Mouse (Mus musculus): ENCODE data around the gene Klc1. TPM values are rescaled to one million over a fixed set of nuclear protein-coding genes. Genes with fewer than 3 reads are reported as not detected.

Klc1 gene
- polyA plus RNA-seq, 1 experiment from 2014 or later: 130 TPM

DNA sequence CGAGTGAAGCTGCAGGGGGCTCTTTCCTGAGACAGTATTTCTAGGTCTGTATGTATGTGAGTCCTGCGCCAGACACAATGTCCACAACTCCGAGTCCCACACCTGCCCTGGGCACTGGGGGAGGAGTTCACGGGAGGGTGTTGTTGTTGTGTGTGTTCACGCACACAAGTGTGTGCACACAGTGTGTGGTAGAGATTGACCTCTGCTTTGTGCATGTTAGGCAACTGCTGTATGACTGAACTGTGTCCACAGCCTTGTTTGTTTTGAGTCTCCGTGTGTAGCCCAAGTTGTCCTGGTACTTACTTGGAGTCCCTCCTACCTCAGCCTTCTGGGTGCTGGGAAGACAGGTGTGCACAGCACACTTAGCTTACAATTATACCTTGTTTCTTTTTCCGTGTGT lies 32.0 kb downstream of the Klc1 start:
- WGBS: 92% methylated on average over 7 of the region's 7 CpGs
- Histone ChIP-seq H3K9me3 (no peaks in the 10 kb centered on the region), H3K4me1 (no peaks in the 10 kb centered on the region), H3K27me3 (replicated peaks; ENCODE audit: low read depth, poor library complexity, severe bottlenecking) (no peaks in the 10 kb centered on the region), H3K27ac (replicated peaks) (no peak overlapping the region), H3K4me3 (no peak overlapping the region), H3K36me3 (replicated peaks) (peaks cover 100% of the 10 kb centered on the region)
- DNase-seq (ENCODE audit: low spot score): no peak

DNA sequence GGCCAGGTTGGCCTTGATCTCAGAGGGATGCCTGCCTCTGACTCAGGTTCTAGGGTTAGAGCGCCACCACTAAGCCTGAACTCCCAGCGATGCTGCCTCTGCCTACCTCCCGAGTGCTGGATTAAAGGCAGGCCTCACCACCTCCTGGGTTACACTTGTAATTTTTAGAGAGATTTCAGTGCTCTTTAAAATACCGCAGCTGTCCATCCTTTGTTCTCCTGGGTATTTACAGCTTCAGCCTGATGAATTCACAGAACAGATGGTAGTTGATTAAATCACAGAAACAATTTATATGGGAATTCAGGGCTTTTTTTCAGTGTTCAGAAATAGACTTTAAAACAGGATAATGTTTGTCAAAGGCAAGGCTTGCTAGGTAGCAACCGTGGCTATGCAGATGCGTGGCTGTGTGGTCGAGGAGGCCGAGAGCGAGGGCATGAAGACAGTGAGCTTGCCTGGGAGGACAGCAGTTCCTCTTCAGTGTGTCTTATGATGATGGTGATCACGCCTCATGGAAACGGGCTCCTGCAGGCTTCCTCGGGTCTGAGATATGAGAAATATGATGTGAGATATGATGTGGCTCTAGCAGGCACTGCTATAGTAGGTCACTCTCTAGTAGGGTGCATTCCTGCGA lies 32.9 kb downstream of the Klc1 start:
- peaks cover 100% of the 10 kb centered on the region for H3K36me3 ChIP-seq (replicated peaks)
- DNase-seq (ENCODE audit: low spot score): no peak
- no peak overlapping the region for H3K4me3 ChIP-seq
- no peaks in the 10 kb centered on the region for H3K4me1 ChIP-seq
- H3K9me3 ChIP-seq: no peaks in the 10 kb centered on the region
- WGBS: 93% methylated on average over 13 of the region's 13 CpGs
- H3K27me3 ChIP-seq (replicated peaks; ENCODE audit: low read depth, poor library complexity, severe bottlenecking): no peaks in the 10 kb centered on the region
- no peak overlapping the region for H3K27ac ChIP-seq (replicated peaks)

- no peak for DNase-seq (ENCODE audit: low spot score)
- WGBS: 87% methylated on average over 22 of the region's 22 CpGs
- H3K36me3 ChIP-seq (replicated peaks): peaks cover 99% of the 10 kb centered on the region
Observed at GRCm38 (mm10) chr12:111794102-111794501, 35.5 kb downstream of the Klc1 start.

GRCm38 (mm10) chr12:111794526-111795179 lies 36.0 kb downstream of the Klc1 start:
- peaks cover 98% of the 10 kb centered on the region for H3K36me3 ChIP-seq (replicated peaks)
- H3K27me3 ChIP-seq (replicated peaks; ENCODE audit: low read depth, poor library complexity, severe bottlenecking): no peaks in the 10 kb centered on the region
- H3K9me3 ChIP-seq: no peaks in the 10 kb centered on the region
- no peak overlapping the region for H3K27ac ChIP-seq (replicated peaks)
- no peak overlapping the region for H3K4me3 ChIP-seq
- no peak for DNase-seq (ENCODE audit: low spot score)
- WGBS: 96% methylated on average over 18 of the region's 18 CpGs
- no peaks in the 10 kb centered on the region for H3K4me1 ChIP-seq

More at GRCm38 (mm10) chr12:111794102-111794501, 35.5 kb downstream of the Klc1 start:
- no peaks in the 10 kb centered on the region for H3K27me3 ChIP-seq (replicated peaks; ENCODE audit: low read depth, poor library complexity, severe bottlenecking)
- no peak overlapping the region for H3K27ac ChIP-seq (replicated peaks)
- no peaks in the 10 kb centered on the region for H3K9me3 ChIP-seq
- H3K4me1 ChIP-seq: no peaks in the 10 kb centered on the region
- no peak overlapping the region for H3K4me3 ChIP-seq

- no peak overlapping the region for H3K27ac ChIP-seq (replicated peaks)
- H3K9me3 ChIP-seq: no peaks in the 10 kb centered on the region
- no peaks in the 10 kb centered on the region for H3K27me3 ChIP-seq (replicated peaks; ENCODE audit: low read depth, poor library complexity, severe bottlenecking)
- H3K4me3 ChIP-seq: no peak overlapping the region
- H3K4me1 ChIP-seq: no peaks in the 10 kb centered on the region
- DNase-seq (ENCODE audit: low spot score): no peak
- peaks cover 97% of the 10 kb centered on the region for H3K36me3 ChIP-seq (replicated peaks)
- WGBS: 92% methylated on average over 28 of the region's 28 CpGs
Observed at GRCm38 (mm10) chr12:111795180-111795895, 36.7 kb downstream of the Klc1 start.

DNA sequence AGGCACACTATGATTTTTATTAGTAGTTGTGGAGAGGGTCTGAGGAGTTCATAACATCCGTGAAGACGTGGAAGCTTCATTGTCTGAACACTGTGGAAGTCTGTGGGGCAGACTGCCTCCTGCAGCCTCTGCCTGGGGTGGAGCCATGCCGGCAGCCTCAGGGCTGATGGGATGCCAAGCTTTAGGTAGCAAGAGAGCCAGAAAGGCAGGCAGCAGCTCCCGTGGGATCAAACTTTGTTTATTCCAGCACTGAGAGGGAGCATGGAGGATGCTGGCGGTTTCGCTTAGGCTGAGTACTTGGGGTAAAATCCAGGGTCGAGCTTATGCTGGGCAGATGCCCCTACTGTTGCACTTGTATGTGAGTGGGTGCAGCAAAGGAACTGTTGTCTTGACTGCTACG lies 38.6 kb downstream of the Klc1 start:
- Histone ChIP-seq H3K4me1 (no peaks in the 10 kb centered on the region), H3K27me3 (replicated peaks; ENCODE audit: low read depth, poor library complexity, severe bottlenecking) (no peaks in the 10 kb centered on the region), H3K9me3 (no peaks in the 10 kb centered on the region), H3K36me3 (replicated peaks) (peaks cover 97% of the 10 kb centered on the region), H3K4me3 (no peak overlapping the region), H3K27ac (replicated peaks) (no peak overlapping the region)
- WGBS: 90% methylated on average over 8 of the region's 8 CpGs
- DNase-seq (ENCODE audit: low spot score): no peak

DNA sequence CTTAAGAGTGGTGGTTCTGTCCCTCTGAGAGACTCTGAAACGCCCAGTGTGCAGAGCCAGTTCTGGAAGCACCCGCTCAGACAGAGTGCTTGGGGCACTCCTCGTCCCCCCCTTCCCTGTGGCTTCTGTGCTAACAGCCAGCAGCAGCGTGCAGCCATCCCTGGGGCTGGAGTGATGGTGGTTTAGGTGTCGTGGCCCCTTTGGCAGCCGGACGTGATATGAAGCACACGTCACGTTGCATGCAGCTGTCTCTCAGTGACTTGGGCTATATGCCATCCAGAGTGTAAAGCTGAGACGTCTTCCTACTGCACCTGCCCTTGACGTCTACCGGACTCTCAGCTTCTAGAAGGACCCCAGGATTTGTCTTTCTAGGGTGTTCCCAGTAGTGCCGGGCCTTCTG lies 39.8 kb downstream of the Klc1 start:
- 95% methylated on average over 13 of the region's 13 CpGs for WGBS
- H3K36me3 ChIP-seq (replicated peaks): peaks cover 97% of the 10 kb centered on the region
- DNase-seq (ENCODE audit: low spot score): no peak

GRCm38 (mm10) chr12:111800459-111801183 lies 42.0 kb downstream of the Klc1 start:
- Histone ChIP-seq H3K36me3 (replicated peaks) (peaks cover 97% of the 10 kb centered on the region), H3K4me3 (no peak overlapping the region), H3K4me1 (no peaks in the 10 kb centered on the region), H3K27me3 (replicated peaks; ENCODE audit: low read depth, poor library complexity, severe bottlenecking) (no peaks in the 10 kb centered on the region), H3K27ac (replicated peaks) (no peak overlapping the region), H3K9me3 (no peaks in the 10 kb centered on the region)
- no peak for DNase-seq (ENCODE audit: low spot score)
- 88% methylated on average over 10 of the region's 10 CpGs for WGBS

More for the DNA sequence above, 39.8 kb downstream of the Klc1 start:
- no peaks in the 10 kb centered on the region for H3K27me3 ChIP-seq (replicated peaks; ENCODE audit: low read depth, poor library complexity, severe bottlenecking)
- H3K9me3 ChIP-seq: no peaks in the 10 kb centered on the region
- H3K4me3 ChIP-seq: no peak overlapping the region
- H3K4me1 ChIP-seq: no peaks in the 10 kb centered on the region
- H3K27ac ChIP-seq (replicated peaks): 0 out of 2 replicates have a peak overlapping the region, but pooled peaks have one; percentile 7

DNA sequence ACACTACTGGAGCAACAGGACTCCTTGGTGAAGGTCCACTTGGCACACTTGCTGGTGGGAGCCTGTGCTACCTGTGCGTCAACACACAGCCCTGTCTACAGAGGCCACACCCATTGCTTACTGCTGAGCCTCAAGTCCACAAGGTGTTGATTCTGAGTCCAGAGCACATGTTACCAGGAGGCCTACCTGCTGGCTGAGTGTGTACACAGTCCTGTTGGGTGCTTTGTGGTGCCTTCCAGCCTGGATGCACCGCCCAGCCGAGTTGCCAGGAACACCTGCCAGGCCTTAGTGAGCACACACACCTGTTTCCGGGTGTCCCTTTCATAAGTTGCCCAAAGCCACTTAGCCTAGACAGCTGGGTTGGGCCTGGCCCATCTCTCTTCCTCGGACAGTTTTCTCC lies 44.9 kb downstream of the Klc1 start:
- Histone ChIP-seq H3K27me3 (replicated peaks; ENCODE audit: low read depth, poor library complexity, severe bottlenecking) (no peaks in the 10 kb centered on the region), H3K27ac (replicated peaks) (no peak overlapping the region), H3K36me3 (replicated peaks) (peaks cover 98% of the 10 kb centered on the region), H3K4me3 (no peak overlapping the region), H3K9me3 (no peaks in the 10 kb centered on the region), H3K4me1 (no peaks in the 10 kb centered on the region)
- no peak for DNase-seq (ENCODE audit: low spot score)
- 93% methylated on average over 5 of the region's 5 CpGs for WGBS

GRCm38 (mm10) chr12:111808775-111809174 lies 50.1 kb downstream of the Klc1 start:
- no peaks in the 10 kb centered on the region for H3K9me3 ChIP-seq
- peaks cover 79% of the 10 kb centered on the region for H3K36me3 ChIP-seq (replicated peaks)
- peaks cover 31% of the 10 kb centered on the region for H3K4me1 ChIP-seq
- no peak for DNase-seq (ENCODE audit: low spot score)
- H3K27ac ChIP-seq (replicated peaks): no peak overlapping the region
- no peaks in the 10 kb centered on the region for H3K27me3 ChIP-seq (replicated peaks; ENCODE audit: low read depth, poor library complexity, severe bottlenecking)
- 93% methylated on average over 6 of the region's 6 CpGs for WGBS
- H3K4me3 ChIP-seq: no peak overlapping the region

DNA sequence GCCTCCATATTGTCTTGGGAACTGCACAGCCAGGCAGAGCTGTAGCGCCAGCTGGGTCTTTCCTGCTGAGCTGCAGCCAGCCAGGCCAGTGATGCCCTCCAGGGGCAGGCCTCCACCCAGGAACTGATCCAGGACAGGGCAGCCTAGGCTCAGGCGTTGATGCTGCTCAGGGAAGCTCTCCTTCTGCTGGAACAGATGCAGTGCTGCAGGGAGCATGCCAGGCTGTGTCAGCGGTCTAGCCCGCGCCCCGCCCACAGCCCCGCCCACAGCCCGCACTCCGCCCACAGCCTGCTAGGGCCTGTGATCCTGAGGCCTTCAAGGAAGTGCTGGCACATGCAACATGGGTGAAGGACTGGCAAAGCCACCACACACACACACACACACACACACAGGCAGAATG lies 51.1 kb downstream of the Klc1 start:
- peak; percentile 85 for DNase-seq (ENCODE audit: low spot score)
- Histone ChIP-seq H3K27ac (replicated peaks) (peak overlapping the region; percentile 21; the same call in 1 of the 2 replicates), H3K27me3 (replicated peaks; ENCODE audit: low read depth, poor library complexity, severe bottlenecking) (no peaks in the 10 kb centered on the region), H3K36me3 (replicated peaks) (peaks cover 69% of the 10 kb centered on the region), H3K4me3 (peak overlapping the region; percentile 37), H3K9me3 (no peaks in the 10 kb centered on the region), H3K4me1 (peaks cover 32% of the 10 kb centered on the region)
- WGBS: 5% methylated on average over 9 of the region's 9 CpGs

- H3K27me3 ChIP-seq (replicated peaks; ENCODE audit: low read depth, poor library complexity, severe bottlenecking): no peaks in the 10 kb centered on the region
- no peak for DNase-seq (ENCODE audit: low spot score)
- WGBS: 90% methylated on average over 13 of the region's 13 CpGs
- H3K36me3 ChIP-seq (replicated peaks): peaks cover 46% of the 10 kb centered on the region
- H3K9me3 ChIP-seq: no peaks in the 10 kb centered on the region
- peak overlapping the region; percentile 87; the same call in 1 of the 2 replicates for H3K4me3 ChIP-seq
- no peak overlapping the region for H3K27ac ChIP-seq (replicated peaks)
- H3K4me1 ChIP-seq: peaks cover 55% of the 10 kb centered on the region
Observed at GRCm38 (mm10) chr12:111812075-111812474, 53.4 kb downstream of the Klc1 start.

Measured in embryonic facial prominence, embryonic 10.5 days (tissue).